Mouse (Mus musculus) kidney, adult 10 weeks (tissue): ENCODE results near the gene Tmem151b. TPM values are rescaled to one million over a fixed set of nuclear protein-coding genes. Genes with fewer than 3 reads are reported as not detected.

Source experiments
- polyA plus RNA-seq: library from polyadenylated mRNA; stranded (reverse); fragments of 350-450 nt; fragmentation: Illumina TruSeq; extraction: RNeasy Lipid Tissue Mini Kit (QIAGEN cat#74804); gene quantifications from one replicate; pipeline ENCODE4 v1.2.3, GENCODE M21; 2014; ENCODE audit warnings: low read depth, low replicate concordance

Tmem151b gene
- 0.20 TPM for polyA plus RNA-seq

DNA sequence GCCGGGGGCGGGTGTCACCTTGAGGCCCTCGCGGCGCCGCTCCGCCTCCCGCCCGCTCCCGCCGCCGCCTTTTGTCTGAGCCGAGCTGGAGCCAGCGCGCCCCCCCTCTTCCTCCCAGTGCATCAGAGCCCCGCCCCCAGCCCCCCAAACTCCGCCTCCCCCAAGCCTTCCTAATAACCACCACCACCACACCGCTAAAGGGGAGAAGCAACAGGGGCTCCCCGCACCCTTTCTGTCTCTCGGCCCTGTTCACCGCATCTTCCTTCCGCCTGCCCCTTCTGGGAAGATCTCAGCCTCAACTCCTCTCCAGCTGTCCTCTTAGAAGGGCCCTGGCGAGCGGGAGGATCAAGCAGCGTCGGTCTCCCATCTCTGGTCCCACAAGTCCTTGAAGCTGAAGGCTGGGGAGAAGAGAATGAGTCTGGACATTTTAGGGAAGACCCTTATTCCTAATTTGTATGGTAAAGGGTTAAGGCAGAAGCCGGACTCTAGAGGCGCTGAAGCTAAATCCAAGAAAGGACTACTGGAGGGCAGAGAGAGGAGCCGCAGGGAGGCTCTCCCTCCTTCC is at the start of gene Tmem151b:
Gene Tmem151b (minus strand): TSS at position 61 of the 565 bp plus-strand sequence.

DNA sequence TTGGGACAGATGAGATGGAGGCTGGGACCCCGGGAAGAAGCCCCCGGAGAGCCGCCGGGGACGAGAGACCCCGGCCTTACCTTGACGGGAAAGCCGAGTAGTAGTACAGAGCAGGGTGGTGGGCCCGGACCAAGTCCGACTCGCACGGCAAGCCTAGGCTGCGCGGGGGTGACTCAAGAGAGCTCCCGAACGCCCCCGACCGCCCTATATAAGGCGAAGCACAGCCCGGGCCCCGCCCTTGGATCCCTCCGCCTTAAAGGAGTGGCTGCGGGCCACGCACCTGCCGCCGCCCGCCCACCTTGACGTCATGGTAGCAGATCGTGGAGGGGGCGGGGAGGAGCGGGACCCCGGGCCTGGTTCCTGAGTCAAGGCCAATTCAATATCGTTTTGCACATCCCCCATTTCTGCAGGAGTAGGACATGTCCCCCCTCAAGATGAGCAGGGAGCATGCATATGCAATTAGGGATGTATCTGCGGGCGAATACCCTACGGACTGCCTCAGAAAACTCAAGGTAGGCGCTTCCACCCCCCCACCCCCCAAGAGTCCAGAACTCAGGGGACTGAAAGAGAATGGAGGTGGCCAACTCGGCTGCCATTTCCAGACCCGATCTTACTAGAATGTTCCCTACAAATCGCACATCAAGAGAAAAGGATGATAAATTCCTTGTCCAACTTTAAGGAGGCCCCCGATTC is 23.8 kb upstream of the Tmem151b start, which contains the start of gene Hsp90ab1:
Gene Hsp90ab1 (minus strand): TSS at position 185 of the 693 bp plus-strand sequence.

DNA sequence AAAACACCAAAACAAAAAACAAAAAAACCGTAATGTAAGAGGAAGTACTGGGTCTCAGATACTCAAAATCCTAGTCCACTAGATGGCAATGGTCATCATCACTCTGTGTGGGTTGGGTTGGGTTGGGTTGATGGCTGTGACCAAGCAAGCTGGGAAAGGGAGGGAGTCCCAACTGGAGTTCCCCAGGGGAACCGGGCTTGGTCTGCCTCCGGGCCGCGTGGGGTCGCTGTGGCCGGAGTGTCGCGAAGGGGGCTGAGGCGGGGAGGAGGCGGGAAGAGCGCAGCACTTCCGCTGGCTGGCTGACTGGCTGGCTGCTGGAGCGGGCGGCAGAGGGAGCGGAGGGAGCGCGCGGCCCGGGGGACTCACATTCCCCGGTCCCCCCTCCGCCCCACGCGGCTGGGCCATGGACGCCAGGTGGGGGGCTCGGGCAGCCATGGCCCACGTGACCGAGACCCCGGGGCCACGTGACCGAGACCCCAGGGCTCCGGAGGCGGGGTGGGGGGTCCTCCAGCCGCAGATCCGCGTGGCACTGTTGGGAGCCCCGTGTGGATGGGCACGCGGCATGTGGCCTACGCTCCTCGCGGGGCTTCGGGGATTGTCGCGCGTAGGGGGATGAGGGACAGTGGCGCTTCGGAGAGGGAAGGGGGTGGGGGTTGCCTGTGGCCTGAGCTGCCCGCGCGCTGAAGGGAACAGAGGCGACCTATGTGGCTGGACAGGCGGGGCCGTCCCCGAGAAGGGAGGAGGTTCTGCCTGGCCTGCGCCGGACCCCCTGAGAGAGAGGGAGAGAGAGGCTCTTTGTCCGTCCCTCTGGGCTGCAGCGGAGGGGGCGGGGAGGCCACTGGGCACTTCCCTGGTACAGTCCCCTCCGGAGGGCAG is 14.4 kb upstream of the Tmem151b start, which contains the start of gene Slc35b2:
Gene Slc35b2 (plus strand): TSS at position 220 of the 876 bp plus-strand sequence.

DNA sequence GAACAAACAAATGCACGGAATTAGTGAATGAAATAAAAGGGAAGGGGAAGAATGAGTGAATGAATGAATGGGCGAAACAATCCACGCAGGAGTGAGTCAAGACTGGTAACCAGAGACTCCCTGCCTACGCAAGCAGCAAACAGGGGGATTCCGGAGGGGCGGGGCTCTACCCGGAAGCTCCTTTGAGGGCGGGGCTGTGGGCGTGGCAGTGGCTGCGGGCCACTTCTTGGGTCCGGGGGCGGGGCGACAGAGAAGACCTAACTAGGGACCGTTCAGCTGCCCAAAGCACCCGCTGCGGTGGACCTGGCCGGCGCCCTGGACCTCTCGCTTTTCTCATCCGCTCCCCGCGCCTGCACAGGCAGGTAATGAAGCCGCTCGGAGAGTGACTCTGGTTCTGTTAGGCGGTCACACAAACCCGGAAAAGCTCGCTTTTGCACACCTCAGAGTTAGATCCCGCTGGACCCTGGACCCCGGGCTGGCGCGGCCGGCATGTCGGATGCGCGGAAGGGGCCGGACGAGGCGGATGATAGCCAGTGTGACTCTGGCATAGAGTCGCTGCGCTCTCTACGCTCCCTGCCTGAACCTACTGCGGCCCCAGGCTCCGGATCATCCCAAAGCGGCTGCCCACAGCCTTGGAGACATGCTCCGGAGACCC is 6.1 kb upstream of the Tmem151b start, which contains the start of gene Nfkbie:
Gene Nfkbie (plus strand): TSS at position 252 of the 655 bp plus-strand sequence.

DNA sequence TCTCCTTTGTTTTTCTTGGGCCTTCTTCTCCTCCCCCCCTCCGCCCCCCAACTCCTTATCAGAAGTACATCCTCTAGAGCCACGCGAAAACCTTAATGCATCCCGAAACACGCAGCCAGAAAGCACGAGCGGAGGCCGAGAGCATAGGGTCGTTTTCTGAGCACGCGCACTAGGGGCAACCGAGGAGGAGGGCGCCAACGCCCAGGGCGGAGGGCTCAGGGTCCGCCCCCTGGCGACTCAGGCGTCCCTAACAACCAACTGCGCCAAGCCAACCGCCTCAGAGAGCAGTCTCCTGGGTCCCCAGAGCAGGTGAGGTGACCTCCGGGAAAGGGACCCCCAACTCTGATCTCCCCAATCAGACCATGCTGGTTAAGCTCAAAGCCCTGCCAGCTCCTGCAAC is 26.2 kb downstream of the Tmem151b start, which contains the start of gene Tcte1:
Gene Tcte1 (plus strand): TSS at position 172 of the 400 bp plus-strand sequence.

DNA sequence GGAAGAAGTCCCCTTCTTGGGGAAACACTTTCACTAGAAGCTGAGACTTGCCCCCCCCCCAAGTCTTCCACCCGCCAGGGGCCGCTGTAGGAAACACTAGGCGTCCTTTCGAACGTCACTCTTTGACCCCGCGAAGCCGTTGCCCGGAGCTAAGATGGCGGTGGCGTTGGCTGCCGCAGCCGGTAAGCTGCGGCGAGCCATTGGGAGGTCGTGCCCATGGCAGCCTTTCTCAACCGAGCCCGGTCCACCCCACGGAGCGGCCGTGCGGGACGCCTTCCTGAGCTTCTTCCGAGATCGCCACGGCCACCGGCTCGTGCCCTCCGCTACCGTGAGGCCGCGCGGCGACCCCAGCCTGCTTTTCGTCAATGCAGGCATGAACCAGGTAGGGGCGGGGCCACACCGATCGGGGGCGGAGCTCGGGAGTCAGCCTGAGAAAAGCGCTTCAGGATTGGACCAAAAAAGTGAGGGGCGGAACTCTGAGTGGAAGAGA is 42.7 kb downstream of the Tmem151b start, which contains the start of gene Aars2:
Gene Aars2 (plus strand): TSS at position 142 of the 490 bp plus-strand sequence.

Other genes with a start within 250 kb of the Tmem151b start
- 60.0 TPM for gene Cdc5l, start 115.9 kb downstream of the Tmem151b start, polyA plus RNA-seq
- gene Spats1, start 74.3 kb downstream of the Tmem151b start, polyA plus RNA-seq: not detected
- gene Aars2, start 42.8 kb downstream of the Tmem151b start, polyA plus RNA-seq: 0.40 TPM
- gene Tcte1, start 26.2 kb downstream of the Tmem151b start, polyA plus RNA-seq: not detected
- 0.89 TPM for gene Nfkbie, start 6.0 kb upstream of the Tmem151b start, polyA plus RNA-seq
- gene Slc35b2, start 14.2 kb upstream of the Tmem151b start, polyA plus RNA-seq: 2.0 TPM
- gene Hsp90ab1, start 23.6 kb upstream of the Tmem151b start, polyA plus RNA-seq: 1,437 TPM
- 5.0 TPM for gene Slc29a1, start 49.9 kb upstream of the Tmem151b start, polyA plus RNA-seq
- gene Mymx, start 52.4 kb upstream of the Tmem151b start, polyA plus RNA-seq: 1.3 TPM
- 0.16 TPM for gene Capn11, start 109.6 kb upstream of the Tmem151b start, polyA plus RNA-seq
- 2.0 TPM for gene Mrpl14, start 136.6 kb upstream of the Tmem151b start, polyA plus RNA-seq
- 9.3 TPM for gene Tmem63b, start 137.2 kb upstream of the Tmem151b start, polyA plus RNA-seq
- gene 1600014C23Rik, start 184.2 kb upstream of the Tmem151b start, polyA plus RNA-seq: not detected